Mouse (Mus musculus) heart, adult 2 months (tissue): ENCODE data around the gene Nfic.

ENCODE experiments used
- EP300 ChIP-seq: fragments of 200-500 bp; IDR thresholded peaks from 2 replicates; pipeline ENCODE4 v1.6.1; 2011; ENCODE audit warnings: low read depth, low read length, control low read depth; ENCODE audit not compliant: insufficient read depth
- POLR2A ChIP-seq: fragments of 200-500 bp; IDR thresholded peaks from 2 replicates; pipeline ENCODE4 v1.6.1; 2011; ENCODE audit warnings: mild to moderate bottlenecking, low read depth, low read length, control low read depth; ENCODE audit not compliant: insufficient read depth

DNA sequence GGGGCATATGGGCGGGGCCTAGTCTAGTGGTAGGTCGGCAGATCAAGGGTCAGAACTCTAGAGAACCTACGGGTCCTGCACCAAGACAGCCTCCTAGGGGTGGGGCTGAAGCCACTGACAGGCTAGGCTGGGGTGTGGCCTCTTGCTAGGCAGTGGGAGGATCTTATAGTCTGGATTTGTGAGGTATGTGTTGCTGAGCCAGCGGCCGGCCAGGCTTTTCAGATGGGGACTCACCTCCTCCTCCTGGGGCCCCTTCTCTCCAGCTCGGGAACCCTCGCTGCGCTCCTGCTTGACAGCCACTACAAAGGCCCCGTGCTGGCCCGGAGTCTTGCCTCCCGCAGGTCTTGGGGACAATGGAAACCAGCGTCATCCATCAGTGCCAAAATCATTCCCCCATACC, 106.3 kb downstream of the Nfic start:
- TF ChIP-seq POLR2A (no peak), EP300 (no peak)
